Mouse (Mus musculus): Measurements from ENCODE around the gene Vmn1r4. TPM values are rescaled to one million over a fixed set of nuclear protein-coding genes. Genes with fewer than 3 reads are reported as not detected.

Vmn1r4 gene
- polyA plus RNA-seq, 1 experiment: not detected

GRCm38 (mm10) chr6:56908397-56908796 is 15.4 kb upstream of the Vmn1r4 start:
- no peak overlapping the region for H3K27ac ChIP-seq (ENCODE audit: control insufficient read depth, insufficient read depth, low read depth, low read length, poor library complexity)

DNA sequence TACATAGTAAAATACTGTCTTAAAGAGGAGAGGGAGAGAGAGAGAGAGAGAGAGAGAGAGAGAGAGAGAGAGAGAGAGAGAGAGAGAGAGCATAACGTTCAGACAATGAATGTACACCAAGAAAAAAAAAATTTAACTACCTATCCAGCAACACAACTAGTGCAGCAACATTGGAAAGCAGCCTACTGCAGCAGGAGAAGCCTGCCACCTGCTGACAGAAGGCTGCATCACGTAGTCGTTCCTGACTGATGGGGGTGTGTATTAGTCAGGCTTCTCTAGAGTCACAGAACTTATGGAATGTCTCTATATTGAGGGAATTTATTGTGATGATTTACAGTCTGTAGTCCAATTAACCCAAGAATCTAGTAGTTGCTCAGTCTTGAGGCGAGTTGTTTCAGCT is 14.9 kb upstream of the Vmn1r4 start:
- H3K4me1 ChIP-seq (ENCODE audit: control insufficient read depth, insufficient read depth, low read length): no peaks in the 10 kb centered on the region; the same call in 1 of the 2 replicates
- no peak overlapping the region for H3K4me3 ChIP-seq (replicated peaks; ENCODE audit: control insufficient read depth, low read depth, low read length)
- peak; percentile 93 for TF ChIP-seq CTCF (IDR thresholded peaks at IDR 0.05; ENCODE audit: control insufficient read depth, insufficient read depth, low read length)
- TF ChIP-seq POLR2A (IDR thresholded peaks at IDR 0.05; ENCODE audit: borderline replicate concordance, control insufficient read depth, low read depth, low read length): no peak
- 14% methylated on average over 4 of the region's 4 CpGs for WGBS
- no peak overlapping the region for H3K27ac ChIP-seq (ENCODE audit: control insufficient read depth, insufficient read depth, low read depth, low read length, poor library complexity)

More at GRCm38 (mm10) chr6:56908397-56908796, 15.4 kb upstream of the Vmn1r4 start:
- TF ChIP-seq POLR2A (IDR thresholded peaks at IDR 0.05; ENCODE audit: borderline replicate concordance, control insufficient read depth, low read depth, low read length): no peak
- TF ChIP-seq CTCF (IDR thresholded peaks at IDR 0.05; ENCODE audit: control insufficient read depth, insufficient read depth, low read length): no peak
- 29% methylated on average over 2 of the region's 2 CpGs for WGBS
- no peak overlapping the region for H3K4me3 ChIP-seq (replicated peaks; ENCODE audit: control insufficient read depth, low read depth, low read length)
- H3K4me1 ChIP-seq (ENCODE audit: control insufficient read depth, insufficient read depth, low read length): peaks cover 3% of the 10 kb centered on the region

DNA sequence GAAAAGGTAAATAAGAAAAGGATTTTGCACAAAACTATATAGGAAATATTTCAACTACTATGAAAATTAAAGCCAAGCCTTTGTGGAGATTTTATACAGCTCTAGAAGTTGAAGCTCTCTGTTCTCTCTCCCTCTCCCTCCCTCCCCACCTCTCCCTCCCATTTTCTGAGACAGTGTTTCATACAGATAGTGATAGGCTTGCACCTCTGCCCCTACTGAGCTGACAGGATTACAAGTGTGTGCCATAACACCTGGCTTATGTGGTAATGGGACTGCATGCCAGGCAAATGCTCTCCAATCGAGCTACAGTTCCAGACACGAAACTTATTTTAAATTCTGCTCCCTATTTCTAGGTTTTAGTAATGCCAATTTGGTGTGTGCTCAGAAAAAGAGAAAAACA is 12.9 kb upstream of the Vmn1r4 start:
- TF ChIP-seq CTCF (IDR thresholded peaks at IDR 0.05; ENCODE audit: control insufficient read depth, insufficient read depth, low read length): no peak
- no peak for TF ChIP-seq POLR2A (IDR thresholded peaks at IDR 0.05; ENCODE audit: borderline replicate concordance, control insufficient read depth, low read depth, low read length)
- Histone ChIP-seq H3K4me1 (ENCODE audit: control insufficient read depth, insufficient read depth, low read length) (no peaks in the 10 kb centered on the region; the same call in 1 of the 2 replicates), H3K27ac (ENCODE audit: control insufficient read depth, insufficient read depth, low read depth, low read length, poor library complexity) (no peak overlapping the region), H3K4me3 (replicated peaks; ENCODE audit: control insufficient read depth, low read depth, low read length) (no peak overlapping the region)
- 49% methylated on average over 2 of the region's 2 CpGs for WGBS

GRCm38 (mm10) chr6:56913092-56913858 is 10.5 kb upstream of the Vmn1r4 start:
- 57% methylated on average over 2 of the region's 2 CpGs for WGBS
- Histone ChIP-seq H3K27ac (ENCODE audit: control insufficient read depth, insufficient read depth, low read depth, low read length, poor library complexity) (no peak overlapping the region), H3K4me3 (replicated peaks; ENCODE audit: control insufficient read depth, low read depth, low read length) (no peak overlapping the region), H3K4me1 (ENCODE audit: control insufficient read depth, insufficient read depth, low read length) (peaks cover 3% of the 10 kb centered on the region)
- TF ChIP-seq CTCF (IDR thresholded peaks at IDR 0.05; ENCODE audit: control insufficient read depth, insufficient read depth, low read length) (no peak), POLR2A (IDR thresholded peaks at IDR 0.05; ENCODE audit: borderline replicate concordance, control insufficient read depth, low read depth, low read length) (no peak)

GRCm38 (mm10) chr6:56916279-56916678 is 7.5 kb upstream of the Vmn1r4 start:
- WGBS: 16% methylated on average over 2 of the region's 2 CpGs
- Histone ChIP-seq H3K4me3 (replicated peaks; ENCODE audit: control insufficient read depth, low read depth, low read length) (no peak overlapping the region), H3K4me1 (ENCODE audit: control insufficient read depth, insufficient read depth, low read length) (peaks cover 8% of the 10 kb centered on the region), H3K27ac (ENCODE audit: control insufficient read depth, insufficient read depth, low read depth, low read length, poor library complexity) (no peak overlapping the region)
- TF ChIP-seq CTCF (IDR thresholded peaks at IDR 0.05; ENCODE audit: control insufficient read depth, insufficient read depth, low read length) (no peak), POLR2A (IDR thresholded peaks at IDR 0.05; ENCODE audit: borderline replicate concordance, control insufficient read depth, low read depth, low read length) (no peak)

DNA sequence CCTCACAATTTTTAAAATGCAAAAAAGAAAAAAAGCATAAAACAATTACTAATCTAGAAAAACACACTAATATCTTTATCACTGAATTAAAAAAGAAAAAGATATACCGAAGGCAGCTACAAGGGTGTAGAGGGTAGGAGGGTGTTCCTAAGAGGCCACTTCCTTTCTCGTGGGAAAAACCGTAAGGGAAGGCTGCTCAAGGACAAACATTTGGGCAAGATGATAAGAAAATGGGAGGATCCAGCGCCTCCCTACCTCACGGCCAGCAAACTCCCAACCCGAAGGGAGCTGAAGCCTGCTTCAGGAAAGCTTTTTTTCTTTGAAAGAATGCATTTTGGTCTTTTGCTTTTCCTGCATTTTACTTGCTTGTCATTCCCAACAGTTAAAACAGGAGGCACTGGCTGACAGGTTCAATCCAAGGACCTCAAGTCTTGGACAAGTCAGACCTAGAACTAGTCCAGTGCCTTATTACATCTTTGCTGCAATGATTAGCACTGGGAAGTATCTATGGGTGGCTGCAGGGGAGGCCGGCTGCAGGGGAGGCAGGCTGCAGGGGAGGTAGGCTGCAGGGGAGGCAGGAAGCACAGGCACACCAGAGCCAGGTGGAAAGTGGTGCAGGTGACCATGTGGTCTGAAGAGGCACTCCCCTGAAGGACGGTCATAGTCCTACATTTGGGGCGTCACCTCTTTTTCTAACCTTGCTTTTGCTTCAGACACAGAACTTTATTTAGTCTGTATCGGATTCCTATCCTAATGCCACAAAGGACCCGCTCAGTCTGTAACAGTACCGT is 6.0 kb upstream of the Vmn1r4 start:
- Histone ChIP-seq H3K27ac (ENCODE audit: control insufficient read depth, insufficient read depth, low read depth, low read length, poor library complexity) (peak overlapping the region; percentile 73), H3K4me1 (ENCODE audit: control insufficient read depth, insufficient read depth, low read length) (peaks cover 8% of the 10 kb centered on the region), H3K4me3 (replicated peaks; ENCODE audit: control insufficient read depth, low read depth, low read length) (peak overlapping the region; percentile 6)
- 29% methylated on average over 12 of the region's 12 CpGs for WGBS
- no peak for TF ChIP-seq CTCF (IDR thresholded peaks at IDR 0.05; ENCODE audit: control insufficient read depth, insufficient read depth, low read length)
- 0 out of 2 replicates have a peak, but pooled peaks have one; percentile 16 for TF ChIP-seq POLR2A (IDR thresholded peaks at IDR 0.05; ENCODE audit: borderline replicate concordance, control insufficient read depth, low read depth, low read length)

DNA sequence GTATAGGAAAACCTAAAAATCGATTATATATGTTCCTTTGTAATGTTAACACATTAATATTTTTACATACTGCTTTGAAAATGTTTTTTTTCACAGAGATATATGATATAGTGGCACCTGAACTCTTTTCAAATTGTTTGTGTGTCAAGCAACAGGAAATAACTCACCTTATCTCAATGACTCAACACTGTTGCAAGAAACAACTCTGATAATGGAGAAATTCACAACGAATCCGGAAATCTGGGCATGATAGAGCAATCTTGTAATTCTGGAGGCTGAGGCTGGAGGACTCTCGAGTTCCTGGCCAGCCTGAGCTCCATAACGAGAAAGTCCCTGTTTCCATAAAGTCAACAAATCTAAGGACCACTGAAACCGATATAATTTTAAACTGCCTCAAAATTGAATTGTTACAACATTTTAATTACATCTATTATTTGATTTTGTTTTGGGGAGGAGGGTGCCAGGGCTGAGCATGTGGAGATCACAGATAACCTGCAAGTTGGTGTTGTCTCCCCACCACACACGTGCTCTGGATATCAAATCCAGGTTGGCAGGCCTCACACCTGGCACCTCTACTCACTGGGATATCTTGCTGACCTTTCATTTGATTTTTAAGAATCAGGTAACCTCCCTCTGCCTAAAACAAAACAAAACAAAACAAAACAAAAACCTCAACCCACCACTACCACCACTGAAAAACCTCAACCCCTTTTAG is 4.3 kb upstream of the Vmn1r4 start:
- Histone ChIP-seq H3K27ac (ENCODE audit: control insufficient read depth, insufficient read depth, low read depth, low read length, poor library complexity) (peak overlapping the region; percentile 52; the same call in 1 of the 2 replicates), H3K4me3 (replicated peaks; ENCODE audit: control insufficient read depth, low read depth, low read length) (peak overlapping the region; percentile 35), H3K4me1 (ENCODE audit: control insufficient read depth, insufficient read depth, low read length) (peaks cover 8% of the 10 kb centered on the region)
- no peak for TF ChIP-seq POLR2A (IDR thresholded peaks at IDR 0.05; ENCODE audit: borderline replicate concordance, control insufficient read depth, low read depth, low read length)
- TF ChIP-seq CTCF (IDR thresholded peaks at IDR 0.05; ENCODE audit: control insufficient read depth, insufficient read depth, low read length): no peak
- WGBS: 24% methylated on average over 7 of the region's 7 CpGs
